Mouse (Mus musculus): ENCODE data around the gene Tank.
A peak's percentile ranks its signal among the peaks of the same experiment; 100 is the strongest.

The Tank gene

GRCm38 (mm10) chr2:61579501-61579990 lies 1.2 kb downstream of the Tank start:
- DNase-seq (ENCODE audit: low read depth in 2 of 2, low spot score in 2 of 2) = no peak

GRCm38 (mm10) chr2:61580091-61580490 lies 1.7 kb downstream of the Tank start:
- DNase-seq (ENCODE audit: low read depth in 2 of 2, low spot score in 2 of 2) = no peak

GRCm38 (mm10) chr2:61580555-61581080 lies 2.2 kb downstream of the Tank start:
- no peak for DNase-seq (ENCODE audit: low read depth in 2 of 2, low spot score in 2 of 2)

DNA sequence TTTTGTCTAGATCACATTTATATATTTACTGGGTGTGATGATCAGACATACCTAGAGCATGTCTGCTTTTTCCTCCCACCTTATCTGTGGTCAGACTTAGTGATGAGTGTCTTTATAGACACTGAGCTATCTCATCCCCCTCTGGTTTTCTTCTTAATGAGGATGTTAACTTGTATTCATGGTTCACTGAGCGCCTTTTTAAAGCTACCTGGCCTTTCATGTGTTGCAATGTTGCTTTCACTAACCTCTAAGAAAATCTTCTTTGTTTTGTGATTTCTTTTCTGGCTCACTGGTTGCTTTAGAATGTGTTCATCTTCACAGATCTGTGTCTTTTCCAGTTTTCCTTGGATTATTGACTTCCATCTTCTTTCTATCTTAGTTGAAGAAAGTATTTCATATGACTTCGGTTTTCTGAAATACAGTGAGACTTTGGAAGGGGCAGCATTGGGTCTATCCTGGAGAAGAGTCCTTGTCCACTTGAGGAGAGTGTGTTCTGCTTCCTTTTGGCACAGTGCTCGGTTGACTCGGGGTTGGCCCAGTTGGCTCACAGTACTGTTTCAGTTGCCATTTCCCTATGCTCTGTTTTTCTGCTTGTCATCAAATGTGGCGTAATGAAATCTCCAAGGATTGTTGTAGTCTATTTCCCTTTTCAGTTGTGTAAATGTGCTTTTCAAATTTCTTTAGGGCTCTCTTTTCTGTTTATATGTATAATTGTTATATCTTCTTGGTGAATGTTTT lies 4.4 kb downstream of the Tank start:
- DNase-seq (ENCODE audit: low read depth in 2 of 2, low spot score in 2 of 2) = no peak

GRCm38 (mm10) chr2:61585447-61585846 lies 7.1 kb downstream of the Tank start:
- no peak for DNase-seq (ENCODE audit: low read depth in 2 of 2, low spot score in 2 of 2)

GRCm38 (mm10) chr2:61586166-61586565 lies 7.8 kb downstream of the Tank start:
- no peak for DNase-seq (ENCODE audit: low read depth in 2 of 2, low spot score in 2 of 2)

- DNase-seq (ENCODE audit: low read depth in 2 of 2, low spot score in 2 of 2) = no peak
These were observed 12.4 kb downstream of the Tank start for GRCm38 (mm10) chr2:61590751-61591150.

DNA sequence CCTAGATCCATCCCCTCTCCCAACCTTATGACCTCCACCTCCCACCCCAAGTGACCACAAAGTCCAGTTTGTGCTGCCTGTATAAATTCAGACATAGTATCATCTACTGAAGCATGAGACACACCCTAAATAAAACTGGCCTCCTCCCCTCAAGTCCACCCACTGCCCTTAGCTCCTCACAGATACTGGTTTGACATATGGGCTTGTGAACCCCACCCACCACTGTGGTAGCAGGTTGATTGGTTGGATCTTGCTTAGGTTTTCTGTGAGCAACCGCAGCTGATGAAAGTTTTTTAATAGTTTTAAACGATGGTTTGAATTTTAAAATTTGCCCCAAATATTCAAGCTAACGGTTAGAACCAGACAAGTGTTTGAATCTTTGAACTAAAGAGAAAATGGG lies 13.7 kb downstream of the Tank start:
- no peak for DNase-seq (ENCODE audit: low read depth in 2 of 2, low spot score in 2 of 2)

DNA sequence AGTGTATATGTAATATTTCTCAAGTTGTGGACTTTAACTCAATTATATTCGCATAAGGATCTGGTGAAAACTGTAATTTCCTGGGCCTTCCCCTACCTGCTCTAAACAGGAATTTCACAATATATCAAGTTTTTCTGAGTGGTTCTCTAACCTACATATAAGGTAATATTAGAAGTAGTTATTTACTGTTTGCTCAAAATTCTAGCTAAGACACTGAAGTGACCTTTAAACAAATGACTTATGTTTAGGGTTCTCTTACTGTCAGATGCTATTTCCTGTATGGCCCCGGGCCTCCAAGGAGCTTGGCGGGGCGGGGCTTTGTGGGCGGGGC lies 14.3 kb downstream of the Tank start:
- no peak for DNase-seq (ENCODE audit: low read depth in 2 of 2, low spot score in 2 of 2)

DNA sequence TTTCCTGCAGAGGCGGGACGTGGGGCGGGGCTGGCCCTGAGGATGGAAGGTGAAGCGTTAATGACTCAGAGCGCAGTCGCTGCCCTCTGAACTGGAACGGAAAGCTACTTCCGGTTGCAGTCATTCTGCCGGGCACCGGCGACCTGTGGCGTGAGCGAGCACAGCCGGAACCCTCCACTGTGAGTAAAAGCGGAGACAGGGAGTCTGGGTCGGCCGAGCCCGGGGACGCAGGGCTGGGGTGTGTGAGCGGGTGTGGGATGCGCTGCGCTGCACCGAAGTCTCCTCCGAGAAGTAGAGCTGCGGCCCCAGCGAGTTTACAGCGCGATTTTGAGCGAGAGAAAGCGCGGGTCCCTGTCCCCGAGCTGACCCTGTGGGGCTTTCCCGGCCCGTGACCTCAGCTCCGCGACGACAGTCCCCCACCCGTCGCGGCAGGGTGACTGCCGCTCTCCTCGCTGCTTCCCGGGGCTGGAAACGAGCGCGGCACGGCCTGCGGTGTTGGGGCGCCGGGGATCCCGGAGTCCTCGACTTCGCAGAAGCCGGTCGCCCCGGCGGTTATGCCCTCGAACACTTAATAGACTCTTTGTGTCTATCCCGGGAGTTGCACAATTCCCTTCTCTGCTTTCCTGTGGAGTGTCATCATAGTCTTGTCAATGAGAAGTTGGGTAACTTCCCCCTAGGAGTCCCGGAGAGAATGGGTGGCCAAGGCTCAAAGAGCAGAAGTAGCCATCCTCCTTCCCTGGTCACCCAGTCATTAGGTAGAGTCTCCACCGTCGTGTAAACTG lies 14.8 kb downstream of the Tank start:
- DNase-seq (ENCODE audit: low read depth in 2 of 2, low spot score in 2 of 2) = peak; percentile 89 to 96

- peak; percentile 3 to 27 for DNase-seq (ENCODE audit: low read depth in 2 of 2, low spot score in 2 of 2)
These were observed 15.5 kb downstream of the Tank start for GRCm38 (mm10) chr2:61593871-61594304.

DNA sequence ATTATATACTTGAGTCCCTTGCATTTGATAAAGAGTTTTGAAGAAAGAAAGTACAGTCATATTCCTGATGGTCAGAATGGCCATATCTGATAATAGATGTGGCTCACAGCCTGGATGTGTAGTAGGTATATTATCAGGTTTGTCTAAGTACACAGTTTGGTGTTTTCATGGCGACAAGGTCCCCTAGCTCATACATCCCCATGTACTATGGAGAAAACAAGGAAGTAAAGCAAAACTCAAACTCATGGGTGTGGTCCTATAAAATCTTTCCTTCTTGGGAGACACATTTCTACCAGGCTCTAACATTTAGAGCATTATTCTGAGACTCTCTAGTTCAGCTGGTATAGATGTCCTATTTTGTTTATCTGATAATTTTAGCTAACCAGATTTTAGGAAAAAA lies 21.3 kb downstream of the Tank start:
- DNase-seq (ENCODE audit: low read depth in 2 of 2, low spot score in 2 of 2) = no peak

DNA sequence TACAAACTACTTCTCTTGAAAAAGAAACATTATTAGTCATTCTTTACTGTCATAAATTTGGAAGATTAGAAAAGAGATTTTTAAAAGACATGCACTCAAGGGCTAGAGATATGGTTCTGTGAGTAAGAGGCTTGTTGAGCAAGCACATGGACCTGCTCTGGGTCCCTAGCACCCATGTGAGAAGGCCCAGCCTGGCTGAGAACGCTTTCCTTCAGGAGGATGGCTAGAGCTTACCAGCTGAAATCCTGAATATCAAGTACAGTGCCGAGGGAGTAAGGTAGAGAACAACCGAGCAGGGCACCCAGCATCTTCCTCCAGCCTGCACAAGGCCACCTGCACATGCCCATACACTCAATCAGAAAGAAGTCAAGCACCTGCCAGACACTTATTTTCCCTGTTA lies 25.1 kb downstream of the Tank start:
- no peak for DNase-seq (ENCODE audit: low read depth in 2 of 2, low spot score in 2 of 2)

DNA sequence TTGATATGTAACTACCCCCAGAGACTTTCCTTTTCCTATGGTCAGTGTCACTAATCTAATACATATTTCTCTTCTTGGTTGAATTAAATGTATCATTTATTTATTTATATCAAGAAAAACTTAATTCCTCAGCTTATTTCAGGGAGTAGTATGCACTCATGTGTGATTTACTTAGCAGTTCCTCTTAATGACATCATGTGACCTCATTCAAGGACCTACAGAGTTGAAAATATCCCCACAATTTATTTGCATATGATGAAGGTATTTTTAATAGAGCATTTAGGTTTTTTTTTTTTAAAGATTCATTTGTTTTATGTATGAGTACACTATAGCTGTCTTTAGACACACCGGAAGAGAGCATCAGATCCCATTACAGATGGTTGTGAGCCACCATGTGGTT lies 28.6 kb downstream of the Tank start:
- no peak for DNase-seq (ENCODE audit: low read depth in 2 of 2, low spot score in 2 of 2)

DNA sequence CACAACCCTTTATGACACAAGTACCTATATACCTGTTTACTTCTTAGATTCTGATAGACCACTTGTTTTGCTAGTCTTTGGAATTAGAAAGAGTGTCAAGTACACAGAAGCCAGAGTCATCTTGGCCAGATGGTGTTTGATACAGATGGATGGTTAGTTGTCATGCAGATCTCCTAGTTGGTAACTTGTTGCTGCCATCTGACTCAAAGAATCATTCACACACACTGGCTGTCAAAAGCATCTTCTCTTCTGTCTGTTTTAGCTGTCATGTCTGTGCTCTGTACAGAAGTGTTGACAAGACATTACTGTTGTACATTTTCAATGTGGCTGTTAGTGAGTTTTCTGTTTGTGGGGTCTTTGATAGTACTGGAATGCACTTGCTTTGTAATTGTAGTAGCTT lies 45.6 kb downstream of the Tank start:
- no peak for DNase-seq (ENCODE audit: low read depth in 2 of 2, low spot score in 2 of 2)

GRCm38 (mm10) chr2:61630864-61631555 lies 52.6 kb downstream of the Tank start:
- DNase-seq (ENCODE audit: low read depth in 2 of 2, low spot score in 2 of 2) = no peak

DNA sequence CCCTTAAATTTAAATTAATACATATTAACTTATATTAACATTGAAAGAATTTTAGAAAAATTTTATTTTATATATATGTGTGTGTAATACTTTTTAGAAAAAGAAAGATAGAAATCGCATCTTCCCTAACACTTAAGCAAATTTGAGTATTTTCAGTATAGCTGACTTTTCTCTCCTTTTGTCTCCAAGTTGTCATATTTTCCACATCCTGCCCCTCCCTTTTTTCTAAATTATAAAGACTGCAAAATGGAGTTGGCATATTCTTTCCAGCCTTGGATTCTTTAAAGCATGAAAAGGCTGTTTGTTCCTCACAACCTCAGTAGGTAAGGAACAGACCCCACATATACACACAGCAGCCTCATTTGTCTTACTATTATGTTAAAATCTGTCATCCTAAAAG lies 56.7 kb downstream of the Tank start:
- no peak for DNase-seq (ENCODE audit: low read depth in 2 of 2, low spot score in 2 of 2)

DNA sequence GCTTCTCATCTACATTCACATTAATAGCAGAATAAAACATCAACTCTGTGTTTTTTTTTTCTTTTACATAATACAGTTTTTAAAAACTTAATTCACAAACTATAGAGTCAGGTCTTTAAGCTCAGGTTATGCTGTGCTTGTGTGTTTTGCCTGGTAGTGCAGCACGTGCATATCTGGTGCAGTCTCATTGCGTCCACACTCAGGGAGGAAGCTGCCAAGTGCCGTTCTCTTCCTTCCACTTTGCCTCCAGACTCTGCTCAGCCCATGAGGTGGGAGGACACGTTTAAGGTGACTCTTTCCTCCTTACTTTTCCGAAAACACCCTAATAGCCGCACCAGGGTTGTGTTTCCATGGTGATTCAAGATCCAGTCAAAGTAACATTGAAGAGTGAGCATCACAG lies 59.8 kb downstream of the Tank start:
- no peak for DNase-seq (ENCODE audit: low read depth in 2 of 2, low spot score in 2 of 2)

DNA sequence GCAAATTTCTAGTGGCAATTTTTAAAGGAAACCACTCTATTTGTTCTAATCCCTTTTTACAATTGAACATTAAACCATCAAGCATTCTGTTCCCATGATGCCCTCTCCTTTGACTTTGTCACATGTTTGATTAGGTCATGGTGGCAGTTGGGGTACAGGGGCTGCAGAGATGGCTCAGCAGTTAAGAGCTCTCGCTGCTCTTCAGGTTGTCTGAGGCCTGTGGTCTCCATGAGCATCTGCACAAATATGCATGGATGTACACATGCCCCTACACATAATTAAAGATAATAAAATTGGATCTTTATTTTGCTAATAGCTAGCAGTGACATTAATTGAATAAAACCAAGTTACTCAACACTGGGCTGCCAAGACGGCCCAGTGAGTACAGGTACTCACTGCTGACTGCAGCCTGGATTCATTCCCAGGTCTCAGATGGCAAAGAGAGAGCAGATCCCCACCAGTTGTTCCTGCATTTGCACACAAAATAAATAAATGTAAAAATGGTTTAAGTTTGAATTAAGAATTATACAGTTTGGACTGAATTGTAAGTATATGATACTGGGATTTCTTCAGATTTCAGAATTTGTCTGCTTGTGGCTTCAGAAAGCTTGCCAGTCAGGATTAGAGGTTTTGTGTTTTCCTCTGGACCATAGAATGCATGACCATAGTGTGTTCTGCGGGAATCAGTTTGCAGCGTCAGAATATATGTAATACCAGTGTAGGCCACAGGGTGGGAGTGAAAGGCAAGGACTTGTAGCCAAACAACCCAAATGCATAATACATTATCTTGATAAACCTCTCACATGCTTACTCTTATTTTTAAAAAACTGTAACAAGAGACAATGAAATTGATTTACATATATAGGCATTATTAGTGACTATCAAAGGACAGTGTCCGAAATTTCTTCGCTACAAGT lies 64.3 kb downstream of the Tank start:
- DNase-seq (ENCODE audit: low read depth in 2 of 2, low spot score in 2 of 2) = peak; percentile 14 to 26

GRCm38 (mm10) chr2:61651206-61651605 lies 72.8 kb downstream of the Tank start:
- DNase-seq (ENCODE audit: low read depth in 2 of 2, low spot score in 2 of 2) = no peak

- no peak for DNase-seq (ENCODE audit: low read depth in 2 of 2, low spot score in 2 of 2)
These were observed 73.3 kb downstream of the Tank start for GRCm38 (mm10) chr2:61651640-61652039.

All from CD8-positive naive resting alpha-beta T cell, adult 2 months (primary cell).